8 mouse cellular contexts compared by ENCODE assay signal in genomic region chr7:30588676-30589434, GRCm38 (mm10). TPM values are rescaled to one million over a fixed set of nuclear protein-coding genes. Genes with fewer than 3 reads are reported as not detected.
DNase-seq lines count a peak whose midpoint lies in the region; ATAC-seq and TF ChIP-seq lines count a peak whose summit lies in the region.

Gene Kmt2b (minus strand): TSS chr7:30588726.

- under 1% methylated on average over 63 of the region's 68 CpGs for WGBS in forebrain, embryonic 10.5 days
- under 1% methylated on average over 54 of the region's 68 CpGs for WGBS in heart, embryonic 15.5 days
- under 1% methylated on average over 63 of the region's 68 CpGs for WGBS in liver, embryonic 14.5 days (ENCODE audit: insufficient replicate concordance)
- under 1% methylated on average over 42 of the region's 68 CpGs for WGBS in neural tube, embryonic 11.5 days
- under 1% methylated on average over 50 of the region's 68 CpGs for WGBS in stomach, postnatal 0 days

- H3K4me3 ChIP-seq in forebrain, embryonic 10.5 days, result peak within 1 kb of the TSS; percentile 98
- H3K4me3 ChIP-seq in heart, embryonic 15.5 days, result peak within 1 kb of the TSS; percentile 99
- H3K4me3 ChIP-seq in liver, embryonic 14.5 days (ENCODE audit: insufficient read depth in 1 of 2, low read depth in 2 of 2, low read length in 2 of 2), result peak within 1 kb of the TSS; percentile 82 to 94
- H3K4me3 ChIP-seq in neural tube, embryonic 11.5 days (ENCODE audit: low read depth, low read length), result peak within 1 kb of the TSS; percentile 73
- H3K4me3 ChIP-seq in stomach, postnatal 0 days (ENCODE audit: low read depth, low read length), result peak within 1 kb of the TSS; percentile 94

- DNase-seq in CD8-positive naive resting alpha-beta T cell, adult 2 months (ENCODE audit: low read depth in 2 of 2, low spot score in 2 of 2), result peak; percentile 76 to 81
- peak; percentile 82 for DNase-seq in c-Kit-positive CD71-negative TER-119-negative erythroid progenitor cells, embryonic 14.5 days (ENCODE audit: low read depth)
- peak; percentile 97 for DNase-seq in forebrain, embryonic 10.5 days (ENCODE audit: extremely low spot score, low spot score)
- peak; percentile 97 to 99 for DNase-seq in kidney, postnatal 25 days
- peak; percentile 91 to 93 (median 93) for DNase-seq in liver, embryonic 14.5 days (ENCODE audit: low read depth in 3 of 3, low spot score in 3 of 3)
- DNase-seq in neural tube, embryonic 11.5 days (ENCODE audit: low spot score), result peak; percentile 98
- peak; percentile 99 for DNase-seq in stomach, postnatal 0 days (ENCODE audit: low spot score)

- peak; percentile 95 for ATAC-seq in heart, embryonic 15.5 days (replicated peaks; ENCODE audit: insufficient number of reproducible peaks, insufficient read depth, low FRiP score, low read depth)
- peak; percentile 92 for ATAC-seq in liver, embryonic 14.5 days (ENCODE audit: insufficient read depth)
- ATAC-seq in neural tube, embryonic 11.5 days (ENCODE audit: insufficient read depth, low FRiP score, low TSS enrichment), result peak; percentile 96
- ATAC-seq in stomach, postnatal 0 days (ENCODE audit: low FRiP score, low TSS enrichment), result peak; percentile 96

- TF ChIP-seq CTCF in liver, embryonic 14.5 days (IDR thresholded peaks at IDR 0.05; ENCODE audit: low read depth), result no peak
- no peak for TF ChIP-seq CTCF in stomach, postnatal 0 days (IDR thresholded peaks at IDR 0.05; ENCODE audit: low read depth)

- H3K27me3 ChIP-seq in forebrain, embryonic 10.5 days (ENCODE audit: poor library complexity, severe bottlenecking), result no peaks in the 10 kb centered on the region
- no peaks in the 10 kb centered on the region for H3K27me3 ChIP-seq in heart, embryonic 15.5 days
- no peaks in the 10 kb centered on the region for H3K27me3 ChIP-seq in liver, embryonic 14.5 days (ENCODE audit: control insufficient read depth, insufficient read depth, low read length)
- H3K27me3 ChIP-seq in neural tube, embryonic 11.5 days (ENCODE audit: control insufficient read depth, insufficient read depth, low read length), result no peaks in the 10 kb centered on the region
- no peaks in the 10 kb centered on the region for H3K27me3 ChIP-seq in stomach, postnatal 0 days (ENCODE audit: control insufficient read depth, insufficient read depth, low read length)

- H3K27ac ChIP-seq in forebrain, embryonic 10.5 days, result peak within 1 kb of the TSS; percentile 99
- H3K27ac ChIP-seq in heart, embryonic 15.5 days, result peak within 1 kb of the TSS; percentile 95
- H3K27ac ChIP-seq in liver, embryonic 14.5 days, result peak within 1 kb of the TSS; percentile 67
- peak within 1 kb of the TSS; percentile 84 for H3K27ac ChIP-seq in neural tube, embryonic 11.5 days (ENCODE audit: low read depth, low read length)
- H3K27ac ChIP-seq in stomach, postnatal 0 days (replicated peaks), result peak within 1 kb of the TSS; percentile 93

- H3K9me3 ChIP-seq in forebrain, embryonic 10.5 days, result no peaks in the 10 kb centered on the region
- no peaks in the 10 kb centered on the region for H3K9me3 ChIP-seq in heart, embryonic 15.5 days (replicated peaks)
- H3K9me3 ChIP-seq in liver, embryonic 14.5 days (ENCODE audit: control insufficient read depth, low read length), result no peaks in the 10 kb centered on the region
- H3K9me3 ChIP-seq in neural tube, embryonic 11.5 days (ENCODE audit: control insufficient read depth, low read length), result no peaks in the 10 kb centered on the region
- no peaks in the 10 kb centered on the region for H3K9me3 ChIP-seq in stomach, postnatal 0 days (ENCODE audit: control insufficient read depth, low read length)

- H3K9ac ChIP-seq in heart, embryonic 15.5 days, result peak within 1 kb of the TSS; percentile 99
- H3K9ac ChIP-seq in liver, embryonic 14.5 days (replicated peaks), result peak within 1 kb of the TSS; percentile 98
- H3K9ac ChIP-seq in neural tube, embryonic 11.5 days (ENCODE audit: low read length), result peak within 1 kb of the TSS; percentile 91
- H3K9ac ChIP-seq in stomach, postnatal 0 days (ENCODE audit: low read length), result peak within 1 kb of the TSS; percentile 98

- no peak for TF ChIP-seq EP300 in liver, embryonic 14.5 days (IDR thresholded peaks at IDR 0.05; ENCODE audit: low read depth)
- peak; percentile 81 for TF ChIP-seq EP300 in stomach, postnatal 0 days (optimal IDR thresholded peaks at IDR 0.05)

- H3K4me2 ChIP-seq in heart, embryonic 15.5 days, result peak within 1 kb of the TSS; percentile 87
- peak within 1 kb of the TSS; percentile 90 for H3K4me2 ChIP-seq in liver, embryonic 14.5 days (ENCODE audit: low read depth)
- peak within 1 kb of the TSS; percentile 90 for H3K4me2 ChIP-seq in neural tube, embryonic 11.5 days (ENCODE audit: low read depth)
- H3K4me2 ChIP-seq in stomach, postnatal 0 days (replicated peaks; ENCODE audit: low read depth), result peak within 1 kb of the TSS; percentile 90

- peaks cover 40% of the 10 kb centered on the region for H3K4me1 ChIP-seq in forebrain, embryonic 10.5 days
- H3K4me1 ChIP-seq in heart, embryonic 15.5 days (replicated peaks), result peaks cover 22% of the 10 kb centered on the region
- peaks cover 4 to 14% of the 10 kb centered on the region in 2 experiments for H3K4me1 ChIP-seq in liver, embryonic 14.5 days (replicated peaks; ENCODE audit: control insufficient read depth in 2 of 2, insufficient read depth in 2 of 2, low read length in 1 of 2)
- peaks cover 13% of the 10 kb centered on the region for H3K4me1 ChIP-seq in neural tube, embryonic 11.5 days (ENCODE audit: control insufficient read depth, insufficient read depth, low read length)
- peaks cover 3% of the 10 kb centered on the region; the same call in 1 of the 2 replicates for H3K4me1 ChIP-seq in stomach, postnatal 0 days (replicated peaks; ENCODE audit: control insufficient read depth, insufficient read depth)

- peaks cover 31% of the 10 kb centered on the region for H3K36me3 ChIP-seq in forebrain, embryonic 10.5 days (replicated peaks)
- H3K36me3 ChIP-seq in heart, embryonic 15.5 days, result peaks cover 19% of the 10 kb centered on the region
- peaks cover 20% of the 10 kb centered on the region for H3K36me3 ChIP-seq in liver, embryonic 14.5 days (replicated peaks; ENCODE audit: control insufficient read depth, insufficient read depth, low read depth)
- H3K36me3 ChIP-seq in neural tube, embryonic 11.5 days (ENCODE audit: control insufficient read depth, insufficient read depth, low read length), result peaks cover 15% of the 10 kb centered on the region; the same call in 1 of the 2 replicates
- peaks cover 14% of the 10 kb centered on the region for H3K36me3 ChIP-seq in stomach, postnatal 0 days (ENCODE audit: control insufficient read depth, insufficient read depth, low read length)

RNA-seq across cellular contexts. Expression of gene Kmt2b, which starts in this region (rescaled TPM):
- 10.1 and 10.4 TPM in 2 replicates for polyA plus RNA-seq in forebrain, embryonic 10.5 days (2016; fragmentation: Nextera tagmentation; extraction: Ambion mirVana)
- 4.2 and 4.4 TPM in 2 replicates for polyA plus RNA-seq in heart, embryonic 15.5 days (2015; fragmentation: Nextera tagmentation; extraction: Ambion mirVana)
- polyA plus RNA-seq in liver, embryonic 14.5 days (2012; rRNA removed), result 10.4 and 12.7 TPM in 2 replicates
- 3.4 and 4.2 TPM in 2 replicates for polyA plus RNA-seq in liver, embryonic 14.5 days (2014; fragmentation: Nextera tagmentation; extraction: Ambion mirVana)
- 11.5 and 11.9 TPM in 2 replicates for polyA plus RNA-seq in neural tube, embryonic 11.5 days (2014; fragmentation: Nextera tagmentation; extraction: Ambion mirVana)
- 3.3 and 3.7 TPM in 2 replicates for polyA plus RNA-seq in stomach, postnatal 0 days (2015; fragmentation: Nextera tagmentation; extraction: Ambion mirVana)

Comparison
In these comparisons a context has a peak if more than half of its experiments do, and no peak if none do; other contexts are left out.
1. Peak in every context shown above with its lines: DNase-seq, ATAC-seq, H3K4me3 ChIP-seq and H3K27ac ChIP-seq.